Mouse (Mus musculus): Measurements from ENCODE around the gene Smtn. TPM values are rescaled to one million over a fixed set of nuclear protein-coding genes. Genes with fewer than 3 reads are reported as not detected.

Gene Smtn
- total RNA-seq (2021): 100 to 1,000 TPM in 1 of 2 experiments, 10 to 100 TPM in 1; 96.8 to 123 TPM
- long read RNA-seq, experiment 1, transcript Smtn-202 (21 exons, 3,335 nt): minor isoform, 9 of 160 reads
- long read RNA-seq, experiment 1, transcript Smtn-201 (9 exons, 1,747 nt): major isoform, 86 of 160 reads
- long read RNA-seq, experiment 1, partial matches to known transcripts: 42 of 160 reads
- long read RNA-seq, experiment 1, other reads (novel, unspliced or antisense): 22 of 160 reads
- long read RNA-seq, experiment 2, transcript Smtn-202 (21 exons, 3,335 nt): minor isoform, 17 of 187 reads
- long read RNA-seq, experiment 2, transcript Smtn-201 (9 exons, 1,747 nt): major isoform, 108 of 187 reads
- long read RNA-seq, experiment 2, partial matches to known transcripts: 34 of 187 reads
- long read RNA-seq, experiment 2, other reads (novel, unspliced or antisense): 25 of 187 reads

- intact Hi-C loops (cut with DNase I; ENCODE audit: low total_unique reads): no loop called here
- DNase-seq: no peak
These were observed at the start of gene Smtn for GRCm38 (mm10) chr11:3540451-3541085. Gene Smtn (minus strand): TSS chr11:3540612.

- DNase-seq: no peak
These were observed 47.7 kb upstream of the Smtn start for GRCm38 (mm10) chr11:3588036-3588672.

GRCm38 (mm10) chr11:3587350-3587749 lies 46.9 kb upstream of the Smtn start:
- intact Hi-C loops (cut with DNase I; ENCODE audit: low total_unique reads): no loop called here

More at GRCm38 (mm10) chr11:3588036-3588672, 47.7 kb upstream of the Smtn start:
- intact Hi-C loops (cut with DNase I; ENCODE audit: low total_unique reads): no loop called here

GRCm38 (mm10) chr11:3585983-3586618 lies 45.7 kb upstream of the Smtn start:
- intact Hi-C loops (cut with DNase I; ENCODE audit: low total_unique reads): no loop called here

More at GRCm38 (mm10) chr11:3587350-3587749, 46.9 kb upstream of the Smtn start:
- no peak for DNase-seq

GRCm38 (mm10) chr11:3583127-3583526 lies 42.7 kb upstream of the Smtn start:
- intact Hi-C loops (cut with DNase I; ENCODE audit: low total_unique reads): no loop called here
- DNase-seq: no peak

More at GRCm38 (mm10) chr11:3585983-3586618, 45.7 kb upstream of the Smtn start:
- DNase-seq: no peak

- no peak for DNase-seq
- intact Hi-C loops (cut with DNase I; ENCODE audit: low total_unique reads): no loop called here
These were observed 41.5 kb upstream of the Smtn start for GRCm38 (mm10) chr11:3581908-3582307.

- no peak for DNase-seq
- intact Hi-C loops (cut with DNase I; ENCODE audit: low total_unique reads): no loop called here
These were observed 40.1 kb upstream of the Smtn start for GRCm38 (mm10) chr11:3580306-3581084.

- DNase-seq: no peak
- intact Hi-C loops (cut with DNase I; ENCODE audit: low total_unique reads): no loop called here
These were observed 37.8 kb upstream of the Smtn start for GRCm38 (mm10) chr11:3578050-3578725.

GRCm38 (mm10) chr11:3575238-3575637 lies 34.8 kb upstream of the Smtn start:
- no peak for DNase-seq
- intact Hi-C loops (cut with DNase I; ENCODE audit: low total_unique reads): no loop called here

GRCm38 (mm10) chr11:3573092-3573491 lies 32.7 kb upstream of the Smtn start:
- intact Hi-C loops (cut with DNase I; ENCODE audit: low total_unique reads): no loop called here

GRCm38 (mm10) chr11:3572181-3572580 lies 31.8 kb upstream of the Smtn start:
- no peak for DNase-seq
- intact Hi-C loops (cut with DNase I; ENCODE audit: low total_unique reads): no loop called here

More at GRCm38 (mm10) chr11:3573092-3573491, 32.7 kb upstream of the Smtn start:
- DNase-seq: peak; percentile 85

- DNase-seq: no peak
- intact Hi-C loops (cut with DNase I; ENCODE audit: low total_unique reads): no loop called here
These were observed 29.9 kb upstream of the Smtn start for GRCm38 (mm10) chr11:3570321-3570720.

- intact Hi-C loops (cut with DNase I; ENCODE audit: low total_unique reads): no loop called here
- no peak for DNase-seq
These were observed 27.5 kb upstream of the Smtn start for GRCm38 (mm10) chr11:3567896-3568295.

- intact Hi-C loops (cut with DNase I; ENCODE audit: low total_unique reads): no loop called here
- no peak for DNase-seq
These were observed 25.6 kb upstream of the Smtn start for GRCm38 (mm10) chr11:3566018-3566417.

- DNase-seq: no peak
- intact Hi-C loops (cut with DNase I; ENCODE audit: low total_unique reads): no loop called here
These were observed 24.0 kb upstream of the Smtn start for GRCm38 (mm10) chr11:3564451-3564850.

- no peak for DNase-seq
- intact Hi-C loops (cut with DNase I; ENCODE audit: low total_unique reads): no loop called here
These were observed 23.4 kb upstream of the Smtn start for GRCm38 (mm10) chr11:3563853-3564252.

- no peak for DNase-seq
These were observed 19.8 kb upstream of the Smtn start for GRCm38 (mm10) chr11:3560202-3560601.

GRCm38 (mm10) chr11:3557852-3558251 lies 17.4 kb upstream of the Smtn start:
- no peak for DNase-seq
- intact Hi-C loops (cut with DNase I; ENCODE audit: low total_unique reads): no loop called here

More at GRCm38 (mm10) chr11:3560202-3560601, 19.8 kb upstream of the Smtn start:
- intact Hi-C loops (cut with DNase I; ENCODE audit: low total_unique reads): no loop called here

Measured in gastrocnemius, postnatal 14 days (tissue).